13 mouse cellular contexts compared by ENCODE assay signal in genomic region chr5:25532256-25533147, GRCm38 (mm10). TPM values are rescaled to one million over a fixed set of nuclear protein-coding genes. Genes with fewer than 3 reads are reported as not detected.
DNase-seq lines count a peak whose midpoint lies in the region; ATAC-seq and TF ChIP-seq lines count a peak whose summit lies in the region.
"Had no signal": no experiment of that assay in that cellular context is flagged by ENCODE, and none has a peak within 500 bp of the region (broad histone marks: within the 10 kb centered on the region; RNA-seq: fewer than 3 reads in every experiment).

No protein-coding gene starts in this region.

- no peak for TF ChIP-seq POLR2A in cerebellum, adult 2 months (IDR thresholded peaks at IDR 0.05; ENCODE audit: borderline replicate concordance, insufficient read depth, low read length)

- no peak overlapping the region for H3K27ac ChIP-seq in cerebellum, adult 2 months (ENCODE audit: insufficient read depth, low read length)
- peak overlapping the region; percentile 4; the same call in 1 of the 2 replicates for H3K27ac ChIP-seq in midbrain, embryonic 12.5 days (replicated peaks)
- H3K27ac ChIP-seq in midbrain, embryonic 11.5 days (ENCODE audit: low read depth, low read length) = no peak overlapping the region
- H3K27ac ChIP-seq: heart, embryonic 15.5 days had no signal

- peak; percentile 33 for DNase-seq in cerebellum, postnatal 10 days
- no peak for DNase-seq in cerebellum, adult 2 months
- no peak for DNase-seq in midbrain, embryonic 11.5 days (ENCODE audit: low spot score, missing footprints)
- peak; percentile 81 for DNase-seq in R1 (ENCODE audit: low read depth, low spot score)
- DNase-seq in gastrocnemius, postnatal 10 days = no peak
- DNase-seq in cerebellum, postnatal 4 days (ENCODE audit: low spot score in 2 of 2) = no peak
- DNase-seq: lung, embryonic 14.5 days had no signal

- no peaks in the 10 kb centered on the region for H3K27me3 ChIP-seq in cerebellum, adult 2 months (ENCODE audit: control insufficient read depth, insufficient read depth, low read length)
- H3K27me3 ChIP-seq in midbrain, embryonic 12.5 days = no peaks in the 10 kb centered on the region
- no peaks in the 10 kb centered on the region for H3K27me3 ChIP-seq in midbrain, embryonic 11.5 days (ENCODE audit: control insufficient read depth, insufficient read depth, low read length)
- H3K27me3 ChIP-seq: heart, embryonic 15.5 days had no signal

- ATAC-seq in midbrain, embryonic 12.5 days (ENCODE audit: low FRiP score, low read depth) = no peak
- ATAC-seq in midbrain, embryonic 11.5 days (ENCODE audit: low FRiP score) = no peak
- peak; percentile 78 for ATAC-seq in megakaryocyte-erythroid progenitor cell, adult 5-6 weeks (replicated peaks; ENCODE audit: low FRiP score, low TSS enrichment, poor library complexity, severe bottlenecking)

- no peak overlapping the region for H3K4me2 ChIP-seq in midbrain, embryonic 12.5 days (replicated peaks)
- H3K4me2 ChIP-seq in midbrain, embryonic 11.5 days = no peak overlapping the region
- H3K4me2 ChIP-seq: heart, embryonic 15.5 days; lung, embryonic 14.5 days had no signal

- no peaks in the 10 kb centered on the region for H3K36me3 ChIP-seq in midbrain, embryonic 12.5 days
- no peaks in the 10 kb centered on the region for H3K36me3 ChIP-seq in midbrain, embryonic 11.5 days (ENCODE audit: control insufficient read depth, insufficient read depth, low read length)
- H3K36me3 ChIP-seq: heart, embryonic 15.5 days had no signal

- no peak overlapping the region for H3K9ac ChIP-seq in midbrain, embryonic 12.5 days (replicated peaks)
- H3K9ac ChIP-seq in midbrain, embryonic 11.5 days (ENCODE audit: low read length) = no peak overlapping the region
- H3K9ac ChIP-seq: heart, embryonic 15.5 days; lung, embryonic 14.5 days had no signal

- no peak for TF ChIP-seq CTCF in cerebellum, adult 2 months (IDR thresholded peaks at IDR 0.05; ENCODE audit: borderline replicate concordance, insufficient read depth, low read depth, low read length)

- H3K4me1 ChIP-seq in cerebellum, adult 2 months (ENCODE audit: control insufficient read depth, insufficient read depth, low read length) = peaks cover under 1% of the 10 kb centered on the region; the same call in 1 of the 2 replicates
- peaks cover 9% of the 10 kb centered on the region; the same call in 1 of the 2 replicates for H3K4me1 ChIP-seq in midbrain, embryonic 12.5 days
- peaks cover 4% of the 10 kb centered on the region for H3K4me1 ChIP-seq in midbrain, embryonic 11.5 days (ENCODE audit: control insufficient read depth, insufficient read depth, low read length)

- H3K4me3 ChIP-seq in cerebellum, adult 2 months (replicated peaks; ENCODE audit: insufficient read depth, low read depth, low read length) = no peak overlapping the region
- H3K4me3 ChIP-seq in midbrain, embryonic 12.5 days = no peak overlapping the region
- no peak overlapping the region for H3K4me3 ChIP-seq in midbrain, embryonic 11.5 days (ENCODE audit: low read depth, low read length)
- H3K4me3 ChIP-seq: heart, embryonic 15.5 days had no signal

- H3K9me3 ChIP-seq in midbrain, embryonic 12.5 days = no peaks in the 10 kb centered on the region
- H3K9me3 ChIP-seq in midbrain, embryonic 11.5 days (ENCODE audit: control insufficient read depth, low read length) = no peaks in the 10 kb centered on the region

- WGBS in cerebellum, adult 2 months = 73% methylated on average over 18 of the region's 18 CpGs
- WGBS in midbrain, embryonic 12.5 days = 59% methylated on average over 18 of the region's 18 CpGs
- WGBS in midbrain, embryonic 11.5 days = 52% methylated on average over 18 of the region's 18 CpGs

RNA-seq across cellular contexts. Expression of gene Cct8l1, which starts 16.6 kb away (rescaled TPM):
- 0.13 TPM in 1 of 2 replicates, not detected in the other for polyA plus RNA-seq in cerebellum, adult 2 months (2012; rRNA removed)
- polyA plus RNA-seq in midbrain, embryonic 12.5 days (2016; fragmentation: Nextera tagmentation; extraction: Ambion mirVana) = not detected in 2 replicates
- polyA plus RNA-seq in midbrain, embryonic 11.5 days (2014; fragmentation: Nextera tagmentation; extraction: Ambion mirVana) = not detected in 2 replicates
- not detected in 2 replicates for total RNA-seq in megakaryocyte-erythroid progenitor cell, adult 5-6 weeks (2014; fragmentation: Nextera tagmentation)
- total RNA-seq in megakaryocyte-erythroid progenitor cell, adult 5-6 weeks (2017) = not detected in 2 replicates
- not detected for total RNA-seq in gastrocnemius, postnatal 10 days (2021)
- total RNA-seq: layer of hippocampus, postnatal 14 days had no signal
- polyA plus RNA-seq: C2C12; heart, embryonic 15.5 days; lung, embryonic 14.5 days; neural tube, embryonic 11.5 days had no signal

RNA-seq across cellular contexts. Expression of gene Kmt2c, which starts 33.9 kb away (rescaled TPM):
- 56.3 and 60.0 TPM in 2 replicates for polyA plus RNA-seq in cerebellum, adult 2 months (2012; rRNA removed)
- 25.4 and 29.2 TPM in 2 replicates for polyA plus RNA-seq in midbrain, embryonic 12.5 days (2016; fragmentation: Nextera tagmentation; extraction: Ambion mirVana)
- 19.2 and 22.3 TPM in 2 replicates for polyA plus RNA-seq in midbrain, embryonic 11.5 days (2014; fragmentation: Nextera tagmentation; extraction: Ambion mirVana)
- total RNA-seq in megakaryocyte-erythroid progenitor cell, adult 5-6 weeks (2014; fragmentation: Nextera tagmentation) = 64.3 and 70.7 TPM in 2 replicates
- 25.8 and 41.6 TPM in 2 replicates for total RNA-seq in megakaryocyte-erythroid progenitor cell, adult 5-6 weeks (2017)
- total RNA-seq in gastrocnemius, postnatal 10 days (2021) = 10 to 100 TPM; 32.1 to 43.2 TPM

Comparison
In these comparisons a context has a peak if more than half of its experiments do, and no peak if none do; other contexts are left out.
1. DNase-seq: peak in cerebellum, postnatal 10 days (2 of 2) and R1 (single experiment); none in cerebellum, adult 2 months (0 of 2), midbrain, embryonic 11.5 days (single experiment), gastrocnemius, postnatal 10 days (single experiment) and cerebellum, postnatal 4 days (0 of 2).